Mouse (Mus musculus): ENCODE data around the gene Tlnrd1. TPM values are rescaled to one million over a fixed set of nuclear protein-coding genes. Genes with fewer than 3 reads are reported as not detected.

The Tlnrd1 gene
- total RNA-seq, 2 experiments from 2014 or later, result 23.1 to 26.2 TPM

GRCm38 (mm10) chr7:83847187-83848075 is 36.7 kb downstream of the Tlnrd1 start:
- no peak for DNase-seq (ENCODE audit: low spot score in 2 of 2)

- DNase-seq (ENCODE audit: low spot score in 2 of 2), result no peak
Measured at GRCm38 (mm10) chr7:83844807-83845206, 39.3 kb downstream of the Tlnrd1 start.

- DNase-seq (ENCODE audit: low spot score in 2 of 2), result no peak
Measured at GRCm38 (mm10) chr7:83842486-83843259, 41.4 kb downstream of the Tlnrd1 start.

DNA sequence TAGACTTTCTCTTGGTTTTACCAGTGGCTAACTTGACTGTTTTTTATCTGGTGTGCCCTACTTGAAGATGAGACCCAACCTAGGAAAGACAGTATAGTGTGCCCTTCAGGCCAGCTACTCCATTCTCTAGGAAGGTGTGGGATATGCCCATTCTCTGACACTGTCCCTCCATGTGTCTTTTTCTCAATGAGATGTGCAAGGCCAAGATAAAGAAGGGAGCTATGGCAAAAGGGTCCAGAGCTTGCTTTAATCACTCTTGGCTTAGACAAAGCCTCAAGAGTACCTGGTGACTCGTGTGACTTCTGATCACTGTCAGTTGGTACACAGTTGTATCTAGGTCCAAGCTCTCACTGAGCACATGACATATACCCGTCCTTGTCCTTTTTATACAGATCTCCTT is 44.0 kb downstream of the Tlnrd1 start:
- no peak for DNase-seq (ENCODE audit: low spot score in 2 of 2)

GRCm38 (mm10) chr7:83838525-83839224 is 45.4 kb downstream of the Tlnrd1 start:
- no peak for DNase-seq (ENCODE audit: low spot score in 2 of 2)

Other genes starting within 250 kb of the Tlnrd1 start
- 1 to 10 TPM; 8.5 to 8.8 TPM for gene Il16, start 138.6 kb downstream of the Tlnrd1 start, total RNA-seq (2021)
- 1 to 10 TPM; 1.1 to 1.4 TPM for gene Cfap161, start 89.4 kb downstream of the Tlnrd1 start, total RNA-seq (2021)
- 100 to 1,000 TPM; 100 to 106 TPM for gene Mesd, start 161 bp upstream of the Tlnrd1 start, total RNA-seq (2021)
- 1 to 10 TPM; 1.9 to 2.8 TPM for gene Cemip, start 202.2 kb upstream of the Tlnrd1 start, total RNA-seq (2021)